Mouse (Mus musculus) lung, adult 2 months (tissue): ENCODE results near the gene Clrn1.

Experiments used
- CTCF ChIP-seq: fragments of 200-500 bp; IDR thresholded peaks from 2 replicates; pipeline ENCODE4 v1.5.1; 2011; ENCODE audit warnings: mild to moderate bottlenecking, low read length, control low read depth; ENCODE audit not compliant: insufficient read depth
- POLR2A ChIP-seq: fragments of 200-500 bp; IDR thresholded peaks from 2 replicates; pipeline ENCODE4 v1.6.1; 2011; ENCODE audit warnings: low read depth, mild to moderate bottlenecking, control low read depth, low read length, borderline replicate concordance; ENCODE audit errors: extremely low read depth

- TF ChIP-seq POLR2A: no peak
- TF ChIP-seq CTCF: no peak
Measured at GRCm38 (mm10) chr3:58822211-58822610, 62.9 kb downstream of the Clrn1 start, which contains the start of gene Mindy4b-ps.
